In the genomic region with DNA sequence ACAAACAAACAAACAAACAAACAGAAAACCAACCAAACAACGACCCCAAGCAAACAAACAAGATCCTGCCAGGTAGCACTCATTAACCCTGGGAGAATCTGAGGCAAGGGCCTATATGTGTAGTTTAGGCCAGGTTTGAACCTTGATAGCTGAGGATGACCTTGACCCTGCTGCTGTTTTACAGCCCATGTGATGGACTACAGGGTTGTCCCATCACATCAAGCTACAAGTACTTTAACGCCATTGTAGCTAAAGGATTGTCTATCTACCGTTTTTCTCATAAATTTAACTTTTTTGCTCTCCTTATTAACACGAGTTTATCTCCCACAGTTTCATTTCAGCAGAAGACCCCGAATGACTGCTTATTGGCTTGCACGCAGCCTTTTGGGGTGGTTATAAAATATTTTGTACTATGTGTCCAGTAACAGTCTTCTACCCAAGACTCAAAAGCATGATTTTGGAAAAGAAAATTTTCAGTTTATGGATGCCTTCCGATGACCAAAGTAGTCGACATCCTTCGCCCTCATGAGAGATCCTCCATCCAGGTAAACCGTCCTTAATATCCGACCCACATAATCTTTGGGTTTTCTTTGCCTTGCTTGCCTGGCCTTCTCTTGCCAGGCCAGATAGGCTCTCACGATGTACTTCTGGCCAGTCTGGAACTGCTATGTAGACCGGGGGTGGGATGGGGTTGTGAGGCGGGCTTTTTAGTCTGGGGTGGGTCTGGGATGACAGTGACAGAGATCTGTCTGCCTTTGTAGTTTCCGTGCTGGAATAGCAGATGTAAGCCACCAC, we compare ENCODE assay signal across 10 mouse cellular contexts. TPM values are rescaled to one million over a fixed set of nuclear protein-coding genes. Genes with fewer than 3 reads are reported as not detected.
DNase-seq lines count a peak whose midpoint lies in the region; ATAC-seq and TF ChIP-seq lines count a peak whose summit lies in the region.
"Had no signal": no experiment of that assay in that cellular context is flagged by ENCODE, and none has a peak within 500 bp of the region (broad histone marks: within the 10 kb centered on the region; RNA-seq: fewer than 3 reads in every experiment).

No protein-coding gene starts in this region.

- TF ChIP-seq CTCF in bone marrow macrophage, adult 2 months (IDR thresholded peaks at IDR 0.05; ENCODE audit: low read depth, low read length): no peak

- peaks cover 3 to 4% of the 10 kb centered on the region in 2 experiments; a peak in 2 of 4 replicates for H3K4me1 ChIP-seq in heart, embryonic 14.5 days (ENCODE audit: control insufficient read depth in 2 of 2, insufficient read depth in 2 of 2, low read length in 2 of 2)
- peaks cover 8% of the 10 kb centered on the region for H3K4me1 ChIP-seq in bone marrow macrophage, adult 2 months (ENCODE audit: control insufficient read depth, insufficient read depth, low read length)
- H3K4me1 ChIP-seq in hindbrain, embryonic 16.5 days (ENCODE audit: control insufficient read depth, insufficient read depth, low read depth, low read length): peaks cover 2% of the 10 kb centered on the region; the same call in 1 of the 2 replicates
- peaks cover 7% of the 10 kb centered on the region; the same call in 1 of the 2 replicates for H3K4me1 ChIP-seq in midbrain, embryonic 16.5 days (ENCODE audit: control insufficient read depth, insufficient read depth, low read length)

- H3K9ac ChIP-seq in heart, embryonic 14.5 days (ENCODE audit: low read length): peak overlapping the region; percentile 48; the same call in 1 of the 2 replicates
- peak overlapping the region; percentile 54 for H3K9ac ChIP-seq in hindbrain, embryonic 16.5 days (ENCODE audit: low read depth, low read length)
- peak overlapping the region; percentile 51; the same call in 1 of the 2 replicates for H3K9ac ChIP-seq in midbrain, embryonic 16.5 days (ENCODE audit: low read depth, low read length)

- intact Hi-C loops in heart, postnatal 14 days (cut with DNase I): loop anchor here (2.0 to 5.0 kb wide), 4 partner anchors 63 to 1574 kb away; a partner anchor contains a TSS

- no peak for TF ChIP-seq POLR2A in bone marrow macrophage, adult 2 months (IDR thresholded peaks at IDR 0.05; ENCODE audit: borderline replicate concordance, low read depth, low read length)

- H3K36me3 ChIP-seq in heart, embryonic 14.5 days (ENCODE audit: control insufficient read depth, insufficient read depth, low read length): no peaks in the 10 kb centered on the region
- H3K36me3 ChIP-seq in hindbrain, embryonic 16.5 days (ENCODE audit: control insufficient read depth, insufficient read depth, low read length): no peaks in the 10 kb centered on the region
- H3K36me3 ChIP-seq in midbrain, embryonic 16.5 days (ENCODE audit: control insufficient read depth, insufficient read depth, low read length): no peaks in the 10 kb centered on the region

- H3K9me3 ChIP-seq in heart, embryonic 14.5 days (ENCODE audit: control insufficient read depth, low read length): no peaks in the 10 kb centered on the region
- H3K9me3 ChIP-seq in hindbrain, embryonic 16.5 days (ENCODE audit: control insufficient read depth, low read length): no peaks in the 10 kb centered on the region
- H3K9me3 ChIP-seq in midbrain, embryonic 16.5 days (replicated peaks; ENCODE audit: control insufficient read depth, low read length, poor library complexity, severe bottlenecking): no peaks in the 10 kb centered on the region

- WGBS in heart, embryonic 14.5 days: 53% methylated on average over 15 of the region's 15 CpGs
- WGBS in hindbrain, embryonic 16.5 days: 56% methylated on average over 15 of the region's 15 CpGs
- WGBS in midbrain, embryonic 16.5 days: 56% methylated on average over 15 of the region's 15 CpGs

- peak overlapping the region; percentile 28 to 62 for H3K4me3 ChIP-seq in heart, embryonic 14.5 days (ENCODE audit: control insufficient read depth in 1 of 2, insufficient read depth in 1 of 2, low read depth in 1 of 2, low read length in 2 of 2)
- H3K4me3 ChIP-seq in bone marrow macrophage, adult 2 months (ENCODE audit: insufficient read depth, low read length): 0 out of 2 replicates have a peak overlapping the region, but pooled peaks have one; percentile 8
- H3K4me3 ChIP-seq in hindbrain, embryonic 16.5 days (ENCODE audit: low read length): peak overlapping the region; percentile 45
- peak overlapping the region; percentile 51 for H3K4me3 ChIP-seq in midbrain, embryonic 16.5 days (ENCODE audit: low read depth, low read length)

- DNase-seq in heart, postnatal 14 days: no peak
- no peak for DNase-seq in left cerebral cortex, adult 9 months (ENCODE audit: low spot score in 2 of 2)
- DNase-seq in adrenal gland, adult 2 months: no peak
- no peak for DNase-seq in adipocyte (ENCODE audit: low spot score)

- no peaks in the 10 kb centered on the region for H3K27me3 ChIP-seq in heart, embryonic 14.5 days (ENCODE audit: control insufficient read depth, insufficient read depth, low read length)
- no peaks in the 10 kb centered on the region for H3K27me3 ChIP-seq in hindbrain, embryonic 16.5 days (replicated peaks; ENCODE audit: control insufficient read depth, insufficient read depth, low read length)
- no peaks in the 10 kb centered on the region for H3K27me3 ChIP-seq in midbrain, embryonic 16.5 days (ENCODE audit: control insufficient read depth, insufficient read depth, low read depth, low read length)
- H3K27me3 ChIP-seq: Patski had no signal

- no peak for ATAC-seq in heart, embryonic 14.5 days (ENCODE audit: insufficient number of reproducible peaks, insufficient read depth, low FRiP score, low read depth)
- ATAC-seq in hindbrain, embryonic 16.5 days: no peak
- no peak for ATAC-seq in midbrain, embryonic 16.5 days

- peak overlapping the region; percentile 96 for H3K4me2 ChIP-seq in heart, embryonic 14.5 days (ENCODE audit: low read length)
- H3K4me2 ChIP-seq in hindbrain, embryonic 16.5 days (ENCODE audit: low read length): peak overlapping the region; percentile 79
- H3K4me2 ChIP-seq in midbrain, embryonic 16.5 days (ENCODE audit: low read length): peak overlapping the region; percentile 67

- H3K27ac ChIP-seq in heart, embryonic 14.5 days (replicated peaks in 1 of 2; ENCODE audit: control insufficient read depth in 1 of 2, insufficient read depth in 1 of 2, low read depth in 2 of 2, low read length in 2 of 2): 0 out of 4 replicates have a peak overlapping the region, but pooled peaks of 1 of the 2 experiments have one; percentile 28
- no peak overlapping the region for H3K27ac ChIP-seq in bone marrow macrophage, adult 2 months (ENCODE audit: insufficient read depth, low read depth, low read length)
- H3K27ac ChIP-seq in hindbrain, embryonic 16.5 days (ENCODE audit: low read depth, low read length): no peak overlapping the region
- no peak overlapping the region for H3K27ac ChIP-seq in midbrain, embryonic 16.5 days (ENCODE audit: low read length)

RNA-seq across cellular contexts. Expression of a gene that starts 14.8 kb away (rescaled TPM):
- polyA plus RNA-seq in heart, embryonic 14.5 days (2014; fragmentation: Nextera tagmentation; extraction: Ambion mirVana): 7.5 and 8.5 TPM in 2 replicates
- 100 to 1,000 TPM; 465 to 538 TPM for total RNA-seq in heart, postnatal 14 days (2021)
- polyA plus RNA-seq in bone marrow macrophage, adult 2 months (2012; ENCODE audit: insufficient read depth, insufficient read length, missing spikeins): 2.5 and 3.1 TPM in 2 replicates
- 2.6 and 2.7 TPM in 2 replicates for polyA plus RNA-seq in hindbrain, embryonic 16.5 days (2015; fragmentation: Nextera tagmentation; extraction: Ambion mirVana)
- 1.5 and 3.0 TPM in 2 replicates for polyA plus RNA-seq in midbrain, embryonic 16.5 days (2015; fragmentation: Nextera tagmentation; extraction: Ambion mirVana)
- total RNA-seq in adrenal gland, adult 2 months (2021): 100 to 1,000 TPM; 338 to 400 TPM
- polyA plus RNA-seq in adrenal gland, adult 2 months (2012; rRNA removed): 20.2 and 33.8 TPM in 2 replicates

RNA-seq across cellular contexts. Expression of a gene that starts 17.7 kb away (rescaled TPM):
- 3.8 and 5.4 TPM in 2 replicates for polyA plus RNA-seq in heart, embryonic 14.5 days (2014; fragmentation: Nextera tagmentation; extraction: Ambion mirVana)
- total RNA-seq in heart, postnatal 14 days (2021): 100 to 1,000 TPM in 1 of 2 experiments, 10 to 100 TPM in 1; 49.0 to 131 TPM
- 42.5 and 76.9 TPM in 2 replicates for polyA plus RNA-seq in bone marrow macrophage, adult 2 months (2012; ENCODE audit: insufficient read depth, insufficient read length, missing spikeins)
- polyA plus RNA-seq in hindbrain, embryonic 16.5 days (2015; fragmentation: Nextera tagmentation; extraction: Ambion mirVana): not detected in 2 replicates
- not detected in 2 replicates for polyA plus RNA-seq in midbrain, embryonic 16.5 days (2015; fragmentation: Nextera tagmentation; extraction: Ambion mirVana)
- total RNA-seq in adrenal gland, adult 2 months (2021): 10 to 100 TPM; 17.9 to 20.0 TPM
- 24.9 and 66.0 TPM in 2 replicates for polyA plus RNA-seq in adrenal gland, adult 2 months (2012; rRNA removed)

RNA-seq across cellular contexts. Expression of a gene that starts 19.2 kb away (rescaled TPM):
- 3.0 and 4.3 TPM in 2 replicates for polyA plus RNA-seq in heart, embryonic 14.5 days (2014; fragmentation: Nextera tagmentation; extraction: Ambion mirVana)
- 10 to 100 TPM; 13.1 to 34.3 TPM for total RNA-seq in heart, postnatal 14 days (2021)
- polyA plus RNA-seq in bone marrow macrophage, adult 2 months (2012; ENCODE audit: insufficient read depth, insufficient read length, missing spikeins): not detected in 2 replicates
- polyA plus RNA-seq in hindbrain, embryonic 16.5 days (2015; fragmentation: Nextera tagmentation; extraction: Ambion mirVana): 0.66 TPM in 1 of 2 replicates, not detected in the other
- not detected in 2 replicates for polyA plus RNA-seq in midbrain, embryonic 16.5 days (2015; fragmentation: Nextera tagmentation; extraction: Ambion mirVana)
- 1 to 10 TPM; 2.2 to 7.1 TPM for total RNA-seq in adrenal gland, adult 2 months (2021)
- 3.2 and 3.5 TPM in 2 replicates for polyA plus RNA-seq in adrenal gland, adult 2 months (2012; rRNA removed)

RNA-seq across cellular contexts. Expression of a gene that starts 27.2 kb away (rescaled TPM):
- polyA plus RNA-seq in heart, embryonic 14.5 days (2014; fragmentation: Nextera tagmentation; extraction: Ambion mirVana): 0.65 and 0.66 TPM in 2 replicates
- total RNA-seq in heart, postnatal 14 days (2021): 1 to 10 TPM; 3.7 to 7.4 TPM
- polyA plus RNA-seq in bone marrow macrophage, adult 2 months (2012; ENCODE audit: insufficient read depth, insufficient read length, missing spikeins): 0.71 and 0.97 TPM in 2 replicates
- 0.16 and 0.29 TPM in 2 replicates for polyA plus RNA-seq in hindbrain, embryonic 16.5 days (2015; fragmentation: Nextera tagmentation; extraction: Ambion mirVana)
- polyA plus RNA-seq in midbrain, embryonic 16.5 days (2015; fragmentation: Nextera tagmentation; extraction: Ambion mirVana): 0.27 TPM in 1 of 2 replicates, not detected in the other
- 1 to 10 TPM; 3.0 to 3.2 TPM for total RNA-seq in adrenal gland, adult 2 months (2021)
- polyA plus RNA-seq in adrenal gland, adult 2 months (2012; rRNA removed): 1.2 and 1.5 TPM in 2 replicates

RNA-seq across cellular contexts. Expression of a gene that starts 27.4 kb away (rescaled TPM):
- polyA plus RNA-seq in heart, embryonic 14.5 days (2014; fragmentation: Nextera tagmentation; extraction: Ambion mirVana): 0.40 and 0.43 TPM in 2 replicates
- not detected for total RNA-seq in heart, postnatal 14 days (2021)
- not detected in 2 replicates for polyA plus RNA-seq in bone marrow macrophage, adult 2 months (2012; ENCODE audit: insufficient read depth, insufficient read length, missing spikeins)
- polyA plus RNA-seq in hindbrain, embryonic 16.5 days (2015; fragmentation: Nextera tagmentation; extraction: Ambion mirVana): 0.14 TPM in 1 of 2 replicates, not detected in the other
- polyA plus RNA-seq in midbrain, embryonic 16.5 days (2015; fragmentation: Nextera tagmentation; extraction: Ambion mirVana): 0.15 TPM in 1 of 2 replicates, not detected in the other
- total RNA-seq in adrenal gland, adult 2 months (2021): not detected
- not detected in 2 replicates for polyA plus RNA-seq in adrenal gland, adult 2 months (2012; rRNA removed)
- total RNA-seq: liver, adult 2 months had no signal
- polyA plus RNA-seq: liver, adult 2 months had no signal
